Mouse (Mus musculus) testis, postnatal 14 days (tissue): ENCODE measurements around the gene Bdkrb1.

Experiments used
- DNase-seq: peaks from one replicate; pipeline ENCODE4 v3.0.0; 2021; ENCODE audit warnings: low spot score

Gene Bdkrb1

DNA sequence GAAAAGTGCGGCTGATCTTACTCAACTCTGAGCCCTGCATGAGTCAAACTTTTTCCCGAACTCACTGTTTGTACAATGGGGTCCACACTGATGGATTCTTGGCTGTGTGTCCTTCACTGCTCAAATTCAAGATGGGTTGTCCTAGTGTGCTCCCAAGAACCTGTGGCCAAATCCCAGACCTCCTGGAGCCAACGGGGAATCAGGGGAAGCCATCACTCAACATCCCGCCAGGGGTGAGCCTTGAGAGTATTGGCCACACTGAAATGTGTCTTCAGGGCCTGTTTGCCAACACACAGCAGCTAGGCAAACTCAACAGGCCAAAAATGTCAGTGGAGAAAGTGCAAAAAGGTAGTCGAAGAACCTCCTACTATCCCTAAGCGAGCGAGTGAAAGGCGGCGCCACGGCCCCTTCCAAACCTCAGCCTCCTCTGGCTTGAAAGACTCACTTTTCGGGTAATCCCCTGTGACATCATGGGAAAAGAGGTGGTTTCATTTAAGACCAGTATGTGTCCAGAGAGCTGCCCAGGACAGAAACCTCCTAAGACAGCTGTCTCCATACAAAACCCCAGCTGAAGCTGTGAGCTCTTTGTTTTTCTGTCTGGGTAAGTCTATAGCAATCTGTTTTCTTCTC lies at the start of gene Bdkrb1:
Gene Bdkrb1, plus strand, starts transcription at position 505 of the 630 bp plus-strand sequence.
- no peak for DNase-seq

DNA sequence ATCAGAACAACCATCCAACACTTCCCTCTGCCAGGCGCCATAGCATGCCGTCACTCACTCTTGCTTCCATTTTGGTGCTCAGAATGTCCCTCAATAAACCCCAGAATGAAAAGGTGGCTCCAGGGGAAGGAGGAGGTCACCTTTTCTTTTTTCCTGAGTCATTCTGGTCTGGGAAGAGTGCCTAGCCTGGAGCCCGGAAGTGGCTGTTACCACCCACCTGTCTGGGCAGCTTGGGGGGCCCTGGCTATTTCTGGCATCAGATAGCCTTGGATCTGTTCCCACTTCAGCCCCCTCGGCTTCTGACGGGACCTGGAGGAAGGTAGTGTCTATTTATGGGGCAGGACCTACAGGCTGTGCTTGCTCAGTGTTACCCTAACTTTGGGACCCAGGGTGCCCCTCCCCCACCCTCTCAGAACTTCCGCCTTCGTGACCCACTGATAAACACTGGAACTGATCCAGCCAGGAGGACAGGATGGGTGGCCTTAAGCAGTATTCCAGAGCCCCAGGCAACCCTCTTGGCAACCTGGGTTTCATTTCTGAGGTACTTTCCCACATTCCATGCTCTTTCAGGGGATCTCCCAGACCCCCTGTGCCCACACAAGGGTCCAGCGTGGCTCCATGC lies 48.6 kb upstream of the Bdkrb1 start:
- no peak for DNase-seq

DNA sequence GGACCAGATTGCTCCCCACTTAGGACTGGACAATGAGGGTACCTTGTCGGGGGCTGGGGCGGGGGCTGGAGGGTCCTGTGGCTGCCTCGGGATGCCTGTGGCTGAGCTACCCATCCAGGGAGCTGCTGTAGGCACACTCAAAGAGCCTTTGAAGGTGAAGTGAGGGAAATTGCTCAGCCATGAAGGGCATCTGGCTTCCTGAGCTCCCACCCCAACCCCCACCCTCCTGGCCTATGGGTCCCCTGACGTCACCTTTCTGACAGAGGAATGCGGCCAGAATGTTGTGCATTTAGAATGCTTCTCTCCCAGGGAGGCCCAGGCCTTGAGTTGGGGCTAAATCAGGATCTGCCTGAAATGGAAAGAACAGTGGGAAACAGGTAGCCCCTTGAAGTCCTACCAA lies 47.7 kb upstream of the Bdkrb1 start:
- DNase-seq: no peak

DNA sequence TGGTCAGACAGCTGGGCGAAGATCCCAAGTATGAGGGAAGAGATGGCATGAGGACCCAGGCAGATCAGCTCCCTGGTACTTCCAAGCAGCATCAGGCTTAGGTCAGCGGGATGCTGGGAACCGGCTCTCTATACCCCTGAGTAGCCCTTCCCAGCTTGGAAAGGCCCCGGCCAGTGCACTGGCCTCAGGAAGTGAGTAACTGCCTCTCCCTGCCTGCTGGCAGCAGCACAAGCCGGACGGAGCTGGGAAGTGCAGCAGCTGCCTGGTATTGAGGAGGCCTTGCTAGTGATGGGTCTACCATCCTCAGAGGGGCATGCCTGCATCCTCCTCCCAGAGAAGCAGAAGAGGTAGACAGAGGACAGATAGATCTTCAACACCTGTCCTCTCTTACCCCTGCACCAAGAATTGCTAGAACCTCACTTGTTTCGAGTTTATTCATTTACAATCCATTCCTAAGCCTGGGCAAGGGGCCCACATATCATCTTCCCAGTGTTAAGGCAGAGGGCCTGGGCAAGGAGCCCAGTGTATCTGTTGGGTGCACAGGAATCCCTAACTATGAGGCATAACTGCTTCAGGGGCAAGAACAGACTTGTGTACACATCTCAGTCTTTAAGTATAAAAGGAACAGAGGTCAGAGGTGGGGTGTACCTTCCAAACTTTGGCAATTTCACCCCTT lies 45.5 kb upstream of the Bdkrb1 start:
- DNase-seq: no peak

DNA sequence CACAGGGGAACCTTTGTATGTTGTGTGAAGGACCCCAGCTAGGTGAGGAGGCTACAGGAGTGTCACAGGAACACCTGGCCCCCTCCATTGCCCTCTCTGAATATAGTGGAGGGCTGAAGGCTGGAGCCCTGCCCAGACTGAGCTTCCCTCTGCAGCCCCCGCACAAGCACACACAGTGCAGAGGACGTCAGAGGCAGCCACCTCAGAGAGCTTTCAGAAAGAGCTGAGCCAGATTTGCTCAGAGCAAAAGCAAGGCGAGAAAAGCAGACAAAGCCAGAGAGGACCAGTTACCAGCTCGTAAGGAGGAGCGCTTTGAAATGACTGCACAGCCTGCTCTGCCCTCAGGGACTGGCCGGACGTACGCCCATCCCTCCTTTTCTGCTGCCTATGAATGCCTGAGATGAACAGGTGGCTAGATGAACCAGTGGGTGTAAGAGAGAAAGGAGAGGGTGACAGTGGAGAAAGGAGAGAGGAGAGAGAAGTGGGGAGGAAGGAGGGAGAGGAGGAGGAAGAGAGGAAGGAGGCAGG lies 41.8 kb upstream of the Bdkrb1 start:
- DNase-seq: no peak

DNA sequence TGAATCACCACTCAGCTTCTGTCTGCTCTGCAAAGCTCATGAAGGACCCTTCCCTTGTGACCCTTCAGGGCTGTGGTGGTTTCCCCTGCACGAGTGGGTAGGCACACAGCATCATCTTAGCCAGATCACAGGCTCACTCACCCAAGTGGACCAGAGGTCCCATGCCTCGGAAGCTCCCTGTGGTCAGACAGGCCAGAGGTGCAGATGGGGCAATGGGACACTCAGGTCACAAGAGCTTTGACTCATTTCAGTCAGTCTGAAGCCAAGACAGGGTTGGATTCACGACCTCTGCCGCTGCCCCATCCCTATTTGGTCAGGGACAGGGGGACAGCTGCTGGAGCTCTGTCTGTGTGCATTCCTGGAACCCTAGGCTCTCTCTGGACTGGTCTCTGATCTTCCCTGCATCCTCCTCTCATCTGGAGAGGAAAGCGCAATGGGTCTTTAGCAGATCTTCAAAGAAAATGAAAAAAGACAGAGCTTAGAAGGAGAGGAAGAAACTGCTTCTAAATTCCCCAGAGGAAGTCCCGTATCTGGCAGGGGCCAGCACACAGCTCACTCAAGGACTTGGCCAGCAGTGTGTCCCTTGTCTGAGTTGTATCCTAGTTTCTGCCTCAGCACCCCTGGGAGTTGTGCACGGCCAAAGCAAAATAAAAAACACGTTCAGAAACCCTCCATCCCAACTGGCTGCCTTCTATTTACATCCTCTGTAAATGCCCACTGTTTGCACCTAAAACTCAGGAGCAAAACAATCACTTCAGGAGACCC lies 40.6 kb upstream of the Bdkrb1 start:
- no peak for DNase-seq

DNA sequence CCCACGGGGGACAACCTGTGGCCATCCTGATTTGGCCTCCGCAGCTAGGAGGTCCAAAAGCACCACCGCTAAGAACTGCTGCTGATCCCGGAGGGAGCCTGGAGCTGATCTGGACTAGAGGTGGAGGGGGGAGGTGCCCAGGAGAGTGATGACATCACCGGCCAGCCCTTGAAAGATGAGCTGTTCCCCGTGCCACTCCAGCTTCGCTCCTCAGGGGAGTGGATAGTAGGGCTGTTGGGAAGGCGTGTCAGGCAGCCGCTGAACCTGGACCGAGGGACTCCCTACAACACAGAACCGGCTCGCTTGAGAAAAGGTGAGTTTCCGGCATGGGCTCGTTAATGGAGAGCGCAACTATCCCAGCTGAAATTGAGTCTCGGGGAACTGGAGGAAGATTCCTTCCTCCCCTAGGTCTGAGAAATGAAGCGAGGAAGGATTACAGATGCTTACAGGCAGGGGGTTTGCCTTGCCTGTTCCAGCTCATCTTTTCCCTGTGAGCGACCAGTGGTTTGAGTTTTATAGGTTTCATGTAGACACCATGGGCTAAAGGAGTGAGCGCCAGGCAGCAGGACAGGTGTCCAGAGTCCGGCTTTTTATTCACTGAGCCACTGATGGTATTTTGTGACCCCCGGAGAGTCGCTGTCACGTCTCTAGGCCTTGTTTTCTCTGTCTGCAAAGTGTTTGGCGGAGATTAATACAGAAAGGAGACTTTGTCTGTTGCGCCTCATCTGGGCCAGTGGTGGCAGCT lies 39.8 kb upstream of the Bdkrb1 start, which contains the start of gene Bdkrb2:
Gene Bdkrb2, plus strand, starts transcription at position 291 of the 745 bp plus-strand sequence.
- DNase-seq: peak; percentile 27

DNA sequence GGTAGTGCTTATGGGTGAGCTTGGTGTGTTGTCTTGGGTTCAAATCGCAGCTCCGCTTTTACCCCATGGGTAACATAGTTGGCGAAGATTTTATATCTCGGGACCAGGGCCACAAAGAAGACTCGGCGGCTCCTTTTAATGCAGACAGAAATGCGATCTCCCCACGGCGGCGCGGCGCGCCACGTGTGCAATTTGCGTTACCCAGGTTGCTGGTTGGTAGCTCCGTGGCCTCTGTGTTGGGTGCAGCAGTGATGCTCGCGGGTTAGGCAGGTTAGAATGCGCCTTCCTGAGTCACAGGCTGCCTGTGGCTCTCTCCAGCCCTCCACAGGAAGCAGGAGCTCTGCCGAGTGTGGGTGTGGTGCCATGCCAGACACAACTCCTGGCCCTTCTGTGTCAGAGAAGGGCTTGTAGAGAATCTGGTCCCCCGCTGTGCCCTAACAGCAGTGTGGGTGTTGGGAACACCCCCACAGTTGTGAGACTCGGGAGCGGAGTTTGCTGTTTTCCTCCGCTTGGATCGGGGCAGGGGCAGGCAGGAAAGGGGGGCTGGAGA lies 39.1 kb upstream of the Bdkrb1 start:
- DNase-seq: no peak

DNA sequence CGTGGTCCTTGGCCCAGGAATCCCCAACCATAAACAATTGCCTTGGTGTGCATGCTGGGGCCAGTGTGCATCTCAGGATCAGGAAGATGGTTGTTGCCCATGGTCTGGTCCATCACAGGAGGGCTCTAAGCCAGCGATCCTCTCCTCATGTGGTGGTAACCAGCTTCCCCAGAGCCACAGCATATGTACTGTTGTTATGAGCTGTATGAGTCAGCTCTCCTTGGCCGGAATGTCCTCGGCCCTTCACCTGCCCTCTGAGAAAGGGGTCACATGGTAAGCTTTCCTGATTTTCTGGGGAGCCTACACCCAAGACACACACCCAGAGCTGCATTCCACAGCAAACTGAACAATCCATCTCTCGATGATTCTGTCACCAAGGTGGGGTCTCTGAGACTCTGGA lies 37.7 kb upstream of the Bdkrb1 start:
- DNase-seq: no peak

DNA sequence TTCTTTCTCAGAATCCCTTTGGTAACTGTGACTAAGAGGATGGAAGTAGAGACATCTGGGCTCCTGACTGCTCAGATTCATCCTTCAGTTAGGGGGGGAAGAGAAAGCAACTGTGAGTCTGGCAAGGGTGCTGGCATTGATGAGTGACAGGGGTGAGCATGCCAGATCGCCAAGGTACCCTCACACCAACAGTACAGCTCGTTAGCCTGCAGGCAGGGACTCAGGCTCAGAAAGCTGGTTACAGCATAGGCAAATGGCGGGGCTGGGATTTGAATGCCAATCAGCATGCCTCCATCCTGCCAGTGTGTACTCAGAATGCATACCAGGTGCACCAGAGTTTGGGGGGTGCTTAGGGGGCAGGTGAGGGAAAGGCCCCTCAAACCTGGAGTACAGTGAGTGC lies 31.0 kb upstream of the Bdkrb1 start:
- DNase-seq: no peak

DNA sequence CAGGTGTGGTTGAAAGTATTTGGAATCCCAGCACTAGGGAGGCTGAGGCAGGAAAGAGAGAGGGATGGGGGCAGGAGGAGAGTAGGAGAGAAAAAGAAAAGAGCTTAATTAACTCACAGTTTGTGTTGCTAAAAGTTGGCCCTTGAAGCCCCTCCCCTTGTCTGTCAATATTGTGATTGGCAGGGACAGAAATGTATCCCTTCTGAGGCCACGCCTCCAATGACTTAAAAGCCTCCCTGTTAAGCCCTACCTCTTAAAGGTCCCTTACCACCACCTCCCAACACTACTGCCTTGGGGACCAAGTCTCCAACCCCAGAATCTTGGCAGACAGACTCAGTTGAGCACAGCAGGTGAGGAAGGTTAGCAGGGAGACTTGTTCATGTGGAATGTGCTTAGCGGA lies 30.3 kb upstream of the Bdkrb1 start:
- DNase-seq: no peak

DNA sequence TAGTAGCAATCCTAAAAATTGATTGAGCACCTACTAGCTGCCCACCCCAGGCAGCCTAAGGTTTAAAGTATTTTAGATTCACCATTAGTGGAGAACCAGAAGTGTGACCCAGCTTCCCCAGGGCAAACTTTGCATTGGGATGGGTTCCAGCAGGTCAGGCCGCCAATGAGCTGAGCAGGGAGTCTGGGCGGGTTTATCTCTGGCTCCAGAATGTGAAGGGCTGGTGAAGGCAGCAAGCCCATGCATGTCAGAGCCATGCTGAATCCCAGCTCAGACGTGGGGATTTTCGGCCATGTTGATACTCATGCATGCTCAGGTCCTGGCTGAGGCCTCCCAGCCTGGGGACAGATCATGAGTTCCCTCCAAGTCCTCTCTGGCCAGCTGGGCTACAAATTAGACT lies 28.5 kb upstream of the Bdkrb1 start:
- DNase-seq: no peak

DNA sequence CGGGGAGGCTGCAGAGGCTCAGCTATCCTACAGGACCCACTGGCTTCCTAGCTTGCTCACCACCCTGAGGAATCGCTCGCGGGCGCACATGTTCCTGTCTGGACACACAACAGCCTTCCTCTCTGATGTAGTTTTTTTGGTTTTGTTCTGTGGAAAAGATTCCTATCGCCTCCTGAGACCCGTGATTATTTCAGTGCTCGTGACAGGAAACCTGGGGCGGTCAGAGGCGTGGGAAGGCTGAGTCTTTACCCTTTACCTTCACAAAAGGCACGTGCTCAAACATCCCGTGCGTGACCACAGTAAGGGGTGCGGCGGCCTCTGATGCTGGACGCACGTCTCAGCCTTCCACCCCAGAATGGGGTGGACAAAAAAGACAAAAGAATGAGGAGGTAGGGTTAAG lies 22.4 kb upstream of the Bdkrb1 start:
- DNase-seq: no peak

DNA sequence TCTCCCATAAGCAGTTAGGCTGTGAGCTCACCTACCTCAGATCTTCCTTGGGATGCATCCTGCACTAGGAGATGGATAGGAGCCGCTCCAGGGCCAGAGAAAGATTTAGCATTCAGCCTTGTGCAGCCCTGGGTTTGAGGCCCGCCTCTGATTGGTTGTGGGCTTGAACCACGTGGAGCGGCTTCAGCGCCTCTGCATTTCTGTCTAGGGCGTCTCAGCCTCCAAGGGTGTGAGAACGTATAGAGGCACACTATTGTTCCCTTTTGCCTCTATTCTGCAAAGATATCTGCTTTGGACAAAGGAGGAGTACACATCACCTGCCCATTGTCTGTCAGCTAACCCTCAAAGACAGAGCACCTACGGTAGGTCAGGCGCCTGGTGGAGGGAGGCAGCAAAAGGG lies 20.4 kb upstream of the Bdkrb1 start:
- DNase-seq: no peak

DNA sequence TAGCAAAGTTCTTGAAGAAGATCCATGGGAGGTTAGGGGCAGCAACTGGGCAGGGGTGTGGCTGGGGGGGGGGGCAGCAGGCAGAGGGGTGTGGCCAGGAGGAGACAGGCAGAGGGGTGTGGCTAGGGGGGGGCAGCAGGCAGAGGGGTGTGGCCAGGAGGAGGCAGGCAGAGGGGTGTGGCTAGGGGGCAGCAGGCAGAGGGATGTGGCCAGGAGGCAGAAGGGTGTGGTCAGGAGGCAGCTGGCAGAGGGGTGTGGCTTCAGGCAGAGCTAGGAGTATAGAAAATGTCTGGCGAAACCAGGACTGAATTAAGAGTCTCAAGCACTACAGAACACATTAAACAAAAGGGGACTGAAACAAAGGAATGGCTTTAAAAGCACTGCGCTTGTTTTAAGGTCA lies 19.4 kb upstream of the Bdkrb1 start:
- no peak for DNase-seq

DNA sequence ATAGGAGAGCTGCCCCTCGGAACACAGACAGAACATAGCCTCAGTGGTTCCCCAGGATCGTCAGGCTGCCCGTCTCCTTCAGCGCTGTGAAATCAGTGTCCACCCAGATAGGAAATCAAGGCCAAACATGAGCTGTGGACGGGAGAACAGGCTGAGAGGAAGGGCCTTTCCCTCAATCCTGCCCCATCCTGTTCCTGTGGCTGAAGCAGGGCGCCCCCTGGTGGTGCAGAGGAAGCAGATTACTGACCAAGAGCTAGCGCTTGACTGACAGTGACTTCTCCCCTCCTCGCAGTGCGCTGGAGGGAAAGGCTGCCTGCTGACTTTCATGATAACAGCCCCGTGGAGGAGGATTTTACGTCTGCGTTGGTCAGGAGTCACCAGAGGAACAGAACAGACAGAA lies 18.0 kb upstream of the Bdkrb1 start:
- DNase-seq: peak; percentile 67

DNA sequence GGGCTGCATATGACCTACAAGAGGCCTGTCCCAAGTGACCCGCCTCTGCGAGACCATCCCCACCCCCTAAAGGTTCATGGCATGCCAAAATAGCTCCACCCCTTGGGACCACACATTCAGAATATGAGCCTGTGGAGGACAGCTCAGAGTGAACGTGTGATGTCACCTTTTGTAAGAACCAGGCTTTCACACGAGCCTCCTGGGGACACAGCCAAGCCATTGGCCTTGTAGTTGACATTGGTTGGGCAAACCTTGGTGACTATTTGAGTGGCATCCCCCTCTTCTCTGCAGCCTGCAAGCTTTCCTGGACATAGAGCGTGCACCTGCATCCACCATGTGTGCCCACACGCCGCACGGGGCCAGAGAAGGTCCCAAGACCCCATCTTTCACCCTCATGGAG lies 15.4 kb upstream of the Bdkrb1 start:
- no peak for DNase-seq

DNA sequence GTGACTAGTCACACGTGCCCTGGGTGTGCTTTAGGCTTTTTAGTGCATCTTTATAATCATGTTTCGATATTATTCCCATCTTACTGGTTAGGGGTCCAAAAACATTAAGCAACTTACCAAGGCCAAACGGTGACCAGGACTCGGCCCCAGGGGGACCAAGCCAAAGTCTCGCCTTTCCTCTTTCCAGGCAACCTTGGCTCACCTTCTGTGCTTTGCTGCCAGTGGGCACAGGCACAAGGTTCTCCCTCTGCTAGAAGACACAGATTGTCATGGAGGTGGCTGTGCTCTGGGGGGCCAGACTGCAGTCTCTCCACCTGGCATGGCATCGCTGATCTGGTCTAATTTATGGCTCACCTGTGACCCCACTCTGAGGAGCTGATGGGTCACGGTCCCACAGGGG lies 12.1 kb upstream of the Bdkrb1 start:
- DNase-seq: no peak

DNA sequence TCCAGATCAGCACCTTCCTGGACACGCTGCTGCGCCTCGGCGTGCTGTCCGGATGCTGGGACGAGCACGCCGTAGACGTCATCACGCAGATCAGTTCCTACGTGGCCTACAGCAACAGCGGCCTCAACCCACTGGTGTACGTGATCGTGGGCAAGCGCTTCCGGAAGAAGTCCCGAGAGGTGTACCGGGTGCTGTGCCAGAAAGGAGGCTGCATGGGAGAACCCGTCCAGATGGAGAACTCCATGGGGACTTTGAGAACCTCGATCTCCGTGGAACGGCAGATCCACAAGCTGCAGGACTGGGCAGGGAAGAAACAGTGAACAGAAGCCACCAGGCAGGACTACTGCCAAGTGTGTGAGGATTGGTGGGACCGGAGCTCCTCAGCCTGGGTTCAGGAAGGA lies 10.5 kb upstream of the Bdkrb1 start:
- no peak for DNase-seq

DNA sequence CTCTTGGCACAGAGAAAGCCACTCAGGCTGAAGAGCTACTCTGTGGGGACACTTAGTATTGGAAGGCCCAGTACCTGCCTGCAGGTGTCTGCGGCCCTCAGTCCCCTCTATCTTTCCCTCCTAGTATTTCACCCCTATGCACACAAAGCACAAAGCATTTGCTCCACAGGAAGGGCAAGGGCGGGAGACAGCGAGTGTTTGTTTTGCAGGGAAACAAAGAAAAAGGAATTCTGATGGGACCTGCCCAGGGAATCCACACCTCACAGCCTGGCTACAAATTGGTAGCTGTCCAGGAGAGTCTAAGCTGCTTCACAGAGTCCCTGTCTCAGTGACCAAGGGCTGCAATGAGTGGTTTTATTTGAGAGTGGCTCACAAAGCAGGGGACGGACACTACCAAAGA lies 9.4 kb upstream of the Bdkrb1 start:
- no peak for DNase-seq

DNA sequence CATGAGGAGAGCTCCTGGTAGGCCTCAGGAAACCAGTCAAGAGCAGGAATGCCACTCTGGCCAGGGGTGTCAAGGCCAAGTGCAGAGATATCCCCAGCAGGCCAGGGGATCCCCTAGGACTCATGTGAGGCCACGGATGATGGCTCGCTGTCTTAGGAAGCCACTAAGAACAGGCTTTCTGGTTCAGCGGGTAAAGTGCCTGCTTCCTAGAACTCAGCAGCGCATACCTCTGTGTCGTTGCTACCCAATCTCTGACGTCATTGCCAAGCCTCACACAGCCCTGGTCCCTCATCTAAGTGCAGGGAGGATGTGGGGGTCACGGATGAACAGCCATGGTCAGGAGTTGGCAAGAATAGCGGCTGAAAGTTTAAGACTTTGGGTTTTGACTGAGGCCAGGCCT lies 5.8 kb upstream of the Bdkrb1 start:
- no peak for DNase-seq

DNA sequence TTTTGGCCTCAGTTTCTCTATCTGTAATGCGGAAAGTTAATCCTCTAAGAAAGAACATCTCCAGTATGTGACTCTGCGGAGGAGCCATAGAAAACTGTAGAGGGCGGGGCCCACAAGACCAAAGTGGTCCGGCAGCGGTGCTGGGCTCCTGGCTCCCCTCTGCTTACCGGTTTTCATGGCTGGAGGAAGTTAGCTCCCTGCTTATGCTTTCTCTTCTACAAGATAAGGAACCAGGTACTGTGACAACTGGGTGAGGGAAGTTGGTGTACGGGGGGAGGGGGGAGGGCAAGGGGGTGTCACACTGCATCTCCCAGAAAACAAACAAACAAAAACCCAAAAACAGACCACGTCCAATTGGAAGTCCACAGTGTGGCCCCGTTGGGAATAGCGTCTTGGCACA lies 4.4 kb upstream of the Bdkrb1 start:
- no peak for DNase-seq
